Mouse (Mus musculus) C2C12 (cell line): ENCODE results near the gene Rhbdl1.
"Not testable (repeated sequence)": the region's sequence is repeated elsewhere in the genome, so short reads cannot be mapped to it uniquely, and the experiment has no call there.

ENCODE experiments used
- MAX ChIP-seq: IDR thresholded peaks from one replicate; pipeline ENCODE4 v1.6.1; 2011; ENCODE audit warnings: mild to moderate bottlenecking, control low read depth
- MYOD1 ChIP-seq: IDR thresholded peaks from one replicate; pipeline ENCODE4 v1.6.1; 2011; ENCODE audit warnings: low read depth; ENCODE audit not compliant: control insufficient read depth, insufficient read length

DNA sequence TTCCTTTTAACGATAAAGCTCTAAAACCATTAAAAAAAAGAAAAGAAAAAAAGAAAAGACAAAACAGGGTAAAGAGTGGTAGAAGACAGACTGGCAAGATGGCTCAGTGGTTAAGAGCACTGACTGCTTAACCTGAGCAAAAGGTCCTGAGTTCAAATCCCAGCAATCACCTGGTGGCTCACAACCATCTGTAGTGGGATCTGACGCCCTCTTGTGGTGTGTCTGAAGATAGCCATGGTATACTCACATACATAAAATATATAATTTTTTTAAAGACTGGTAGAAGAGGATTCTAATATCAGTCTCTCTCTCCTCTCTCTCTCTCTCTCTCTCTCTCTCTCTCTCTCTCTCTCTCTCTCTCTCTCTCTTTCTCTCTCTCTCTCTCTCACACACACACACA lies 29.6 kb downstream of the Rhbdl1 start:
- TF ChIP-seq MAX, MYOD1: not testable (repeated sequence)
